Mouse (Mus musculus): Measurements from ENCODE around the gene Tfcp2. TPM values are rescaled to one million over a fixed set of nuclear protein-coding genes. Genes with fewer than 3 reads are reported as not detected.

Tfcp2 gene
- polyA plus RNA-seq, 1 experiment = 2.1 TPM

DNA sequence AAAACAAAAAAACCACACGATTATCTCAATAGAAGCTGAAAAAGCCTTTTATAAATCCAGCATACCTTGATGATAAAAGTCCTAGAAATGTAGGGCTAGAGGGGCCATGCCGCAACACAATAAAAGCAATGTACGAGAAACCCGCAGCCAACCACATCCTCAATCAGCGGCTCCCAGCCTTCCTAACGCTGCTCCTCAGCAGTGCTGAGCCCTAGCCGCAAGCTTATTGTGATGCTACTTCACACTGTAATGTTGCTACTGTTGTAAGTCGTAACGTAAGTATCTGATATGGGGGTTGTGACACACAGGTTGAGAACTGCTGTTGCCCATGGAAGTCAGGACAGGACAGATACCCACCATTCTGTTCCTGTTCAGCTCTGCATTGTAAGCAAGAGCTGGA, 12.4 kb downstream of the Tfcp2 start:
- Histone ChIP-seq H3K4me1 (ENCODE audit: control insufficient read depth, insufficient read depth, insufficient read length, low read length) (no peaks in the 10 kb centered on the region), H3K27me3 (ENCODE audit: control insufficient read depth, insufficient read depth, low read length) (no peaks in the 10 kb centered on the region), H3K36me3 (ENCODE audit: control insufficient read depth, insufficient read depth, low read length) (peaks cover 2% of the 10 kb centered on the region; the same call in 1 of the 2 replicates), H3K4me3 (ENCODE audit: low read depth, low read length) (no peak overlapping the region), H3K27ac (ENCODE audit: insufficient read depth, low read depth, low read length) (no peak overlapping the region)
- WGBS = 89% methylated on average over 9 of the region's 9 CpGs
- TF ChIP-seq POLR2A (IDR thresholded peaks at IDR 0.05; ENCODE audit: low read depth, low read length) (no peak), CTCF (IDR thresholded peaks at IDR 0.05; ENCODE audit: extremely low read depth, insufficient read length, insufficient replicate concordance, low read depth, low read length) (no peak)

- no peaks in the 10 kb centered on the region for H3K4me1 ChIP-seq (ENCODE audit: control insufficient read depth, insufficient read depth, insufficient read length, low read length)
- peaks cover 2% of the 10 kb centered on the region; the same call in 1 of the 2 replicates for H3K36me3 ChIP-seq (ENCODE audit: control insufficient read depth, insufficient read depth, low read length)
- 79% methylated on average over 6 of the region's 6 CpGs for WGBS
- no peak overlapping the region for H3K4me3 ChIP-seq (ENCODE audit: low read depth, low read length)
- H3K27me3 ChIP-seq (ENCODE audit: control insufficient read depth, insufficient read depth, low read length) = no peaks in the 10 kb centered on the region
- no peak overlapping the region for H3K27ac ChIP-seq (ENCODE audit: insufficient read depth, low read depth, low read length)
- TF ChIP-seq POLR2A (IDR thresholded peaks at IDR 0.05; ENCODE audit: low read depth, low read length) (no peak), CTCF (IDR thresholded peaks at IDR 0.05; ENCODE audit: extremely low read depth, insufficient read length, insufficient replicate concordance, low read depth, low read length) (no peak)
These were observed 13.9 kb downstream of the Tfcp2 start for GRCm38 (mm10) chr15:100537913-100538312.

DNA sequence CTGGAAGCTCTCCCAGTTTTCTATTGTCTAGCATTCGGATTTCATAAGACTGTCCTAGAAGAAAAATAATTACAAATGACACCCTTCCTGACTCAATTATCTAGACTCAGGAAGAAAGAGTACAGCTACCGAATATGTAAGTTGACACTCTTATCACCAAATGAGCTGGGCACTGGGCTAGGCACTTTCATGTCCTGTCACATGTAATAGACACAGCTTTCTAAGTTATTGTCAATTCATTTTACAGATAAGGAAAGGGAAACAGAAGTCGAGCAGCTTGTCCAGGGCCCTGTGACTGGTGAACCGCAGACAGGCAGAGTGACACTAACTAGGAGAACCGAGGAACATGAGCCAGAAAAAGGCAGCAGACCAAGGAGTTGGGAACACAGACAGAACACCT, 23.9 kb downstream of the Tfcp2 start:
- H3K36me3 ChIP-seq (ENCODE audit: control insufficient read depth, insufficient read depth, low read length) = no peaks in the 10 kb centered on the region; the same call in 1 of the 2 replicates
- no peak for TF ChIP-seq POLR2A (IDR thresholded peaks at IDR 0.05; ENCODE audit: low read depth, low read length)
- TF ChIP-seq CTCF (IDR thresholded peaks at IDR 0.05; ENCODE audit: extremely low read depth, insufficient read length, insufficient replicate concordance, low read depth, low read length) = no peak
- H3K27ac ChIP-seq (ENCODE audit: insufficient read depth, low read depth, low read length) = no peak overlapping the region
- no peaks in the 10 kb centered on the region for H3K27me3 ChIP-seq (ENCODE audit: control insufficient read depth, insufficient read depth, low read length)
- 65% methylated on average over 5 of the region's 5 CpGs for WGBS
- no peak overlapping the region for H3K4me3 ChIP-seq (ENCODE audit: low read depth, low read length)
- no peaks in the 10 kb centered on the region for H3K4me1 ChIP-seq (ENCODE audit: control insufficient read depth, insufficient read depth, insufficient read length, low read length)

DNA sequence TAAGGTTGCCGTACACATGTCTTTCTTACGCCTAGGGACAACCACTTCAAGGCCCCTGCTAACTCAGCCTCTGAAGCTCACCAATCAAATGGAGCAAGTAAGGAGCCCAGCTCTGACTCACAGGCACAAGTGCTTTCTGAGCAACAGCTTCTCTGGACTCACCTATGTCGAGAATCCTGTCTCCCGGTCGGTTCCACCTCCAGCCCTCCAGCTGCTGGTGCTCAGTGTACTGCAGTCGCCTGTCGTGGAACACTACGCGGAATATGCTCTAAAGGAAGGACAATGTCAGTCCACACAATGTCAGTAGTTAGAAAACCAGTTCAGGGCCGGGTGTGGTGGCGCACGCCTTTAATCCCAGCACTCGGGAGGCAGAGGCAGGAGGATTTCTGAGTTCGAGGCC, 26.4 kb downstream of the Tfcp2 start:
- TF ChIP-seq CTCF (IDR thresholded peaks at IDR 0.05; ENCODE audit: extremely low read depth, insufficient read length, insufficient replicate concordance, low read depth, low read length) (no peak), POLR2A (IDR thresholded peaks at IDR 0.05; ENCODE audit: low read depth, low read length) (no peak)
- 96% methylated on average over 14 of the region's 14 CpGs for WGBS
- Histone ChIP-seq H3K4me1 (ENCODE audit: control insufficient read depth, insufficient read depth, insufficient read length, low read length) (no peaks in the 10 kb centered on the region), H3K36me3 (ENCODE audit: control insufficient read depth, insufficient read depth, low read length) (no peaks in the 10 kb centered on the region; the same call in 1 of the 2 replicates), H3K4me3 (ENCODE audit: low read depth, low read length) (no peak overlapping the region), H3K27me3 (ENCODE audit: control insufficient read depth, insufficient read depth, low read length) (no peaks in the 10 kb centered on the region), H3K27ac (ENCODE audit: insufficient read depth, low read depth, low read length) (no peak overlapping the region)

GRCm38 (mm10) chr15:100520306-100520705, 31.5 kb downstream of the Tfcp2 start:
- Histone ChIP-seq H3K27me3 (ENCODE audit: control insufficient read depth, insufficient read depth, low read length) (no peaks in the 10 kb centered on the region), H3K36me3 (ENCODE audit: control insufficient read depth, insufficient read depth, low read length) (peaks cover 3% of the 10 kb centered on the region; the same call in 1 of the 2 replicates)
- TF ChIP-seq POLR2A (IDR thresholded peaks at IDR 0.05; ENCODE audit: low read depth, low read length) (no peak), CTCF (IDR thresholded peaks at IDR 0.05; ENCODE audit: extremely low read depth, insufficient read length, insufficient replicate concordance, low read depth, low read length) (no peak)

DNA sequence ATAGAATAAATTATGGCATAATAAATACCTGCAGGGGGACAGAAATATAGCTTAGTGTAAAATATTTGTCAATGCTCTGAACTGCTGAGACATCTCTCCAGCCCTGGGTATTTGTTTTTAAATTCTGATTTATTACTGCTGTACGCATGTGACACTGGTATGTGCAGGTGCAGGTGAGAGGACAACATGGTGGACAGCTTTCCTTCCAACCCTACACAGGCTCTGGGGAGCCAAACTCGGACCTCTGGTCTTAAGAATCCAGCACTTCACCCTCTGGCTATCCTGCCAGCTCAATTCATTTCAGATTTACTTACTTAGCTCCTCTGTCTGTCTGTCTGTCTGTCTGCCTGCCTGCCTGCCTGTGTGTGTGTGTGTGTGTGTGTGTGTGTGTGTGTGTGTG, 36.7 kb downstream of the Tfcp2 start:
- TF ChIP-seq POLR2A (IDR thresholded peaks at IDR 0.05; ENCODE audit: low read depth, low read length) = no peak
- no peak for TF ChIP-seq CTCF (IDR thresholded peaks at IDR 0.05; ENCODE audit: extremely low read depth, insufficient read length, insufficient replicate concordance, low read depth, low read length)
- Histone ChIP-seq H3K4me3 (ENCODE audit: low read depth, low read length) (no peak overlapping the region), H3K36me3 (ENCODE audit: control insufficient read depth, insufficient read depth, low read length) (peaks cover 20% of the 10 kb centered on the region), H3K27me3 (ENCODE audit: control insufficient read depth, insufficient read depth, low read length) (no peaks in the 10 kb centered on the region), H3K4me1 (ENCODE audit: control insufficient read depth, insufficient read depth, insufficient read length, low read length) (no peaks in the 10 kb centered on the region), H3K27ac (ENCODE audit: insufficient read depth, low read depth, low read length) (no peak overlapping the region)
- WGBS = 88% methylated on average over 2 of the region's 2 CpGs

More at GRCm38 (mm10) chr15:100520306-100520705, 31.5 kb downstream of the Tfcp2 start:
- Histone ChIP-seq H3K4me1 (ENCODE audit: control insufficient read depth, insufficient read depth, insufficient read length, low read length) (no peaks in the 10 kb centered on the region), H3K4me3 (ENCODE audit: low read depth, low read length) (no peak overlapping the region), H3K27ac (ENCODE audit: insufficient read depth, low read depth, low read length) (no peak overlapping the region)
- WGBS = 70% methylated on average over 14 of the region's 14 CpGs

DNA sequence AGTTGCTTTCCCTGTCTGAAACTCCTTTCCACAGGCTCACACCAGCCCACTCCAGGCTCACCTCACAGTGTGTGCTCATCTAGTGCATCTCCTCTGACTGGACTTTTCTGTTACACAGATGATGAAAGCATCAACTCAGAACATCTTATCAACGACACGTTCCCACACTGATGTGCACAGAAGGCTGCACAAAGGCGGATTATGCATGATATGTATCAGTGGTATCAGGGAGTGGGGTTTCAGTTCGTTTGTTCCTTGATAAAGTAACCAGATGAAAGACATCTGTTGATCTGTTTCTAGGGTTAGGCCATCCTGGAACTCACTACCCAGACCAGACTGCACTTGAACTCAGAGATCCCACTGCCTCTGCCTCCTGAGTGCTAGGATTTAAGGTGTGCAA, 38.4 kb downstream of the Tfcp2 start:
- TF ChIP-seq CTCF (IDR thresholded peaks at IDR 0.05; ENCODE audit: extremely low read depth, insufficient read length, insufficient replicate concordance, low read depth, low read length) = no peak
- no peak for TF ChIP-seq POLR2A (IDR thresholded peaks at IDR 0.05; ENCODE audit: low read depth, low read length)

More for the DNA sequence above, 38.4 kb downstream of the Tfcp2 start:
- Histone ChIP-seq H3K27ac (ENCODE audit: insufficient read depth, low read depth, low read length) (no peak overlapping the region), H3K27me3 (ENCODE audit: control insufficient read depth, insufficient read depth, low read length) (no peaks in the 10 kb centered on the region), H3K36me3 (ENCODE audit: control insufficient read depth, insufficient read depth, low read length) (peaks cover 20% of the 10 kb centered on the region), H3K4me3 (ENCODE audit: low read depth, low read length) (no peak overlapping the region), H3K4me1 (ENCODE audit: control insufficient read depth, insufficient read depth, insufficient read length, low read length) (no peaks in the 10 kb centered on the region)
- WGBS = 79% methylated on average over 4 of the region's 4 CpGs

Measured in small intestine, adult 2 months (tissue).